Mouse (Mus musculus) ES-Bruce4 (cell line): ENCODE results near the gene Popdc2.

Experiments used
- CTCF ChIP-seq: IDR thresholded peaks from one replicate; pipeline ENCODE4 v1.8.1; 2011; ENCODE audit warnings: low read depth, low read length
- EP300 ChIP-seq: IDR thresholded peaks from 2 replicates; pipeline ENCODE4 v1.6.1; 2011; ENCODE audit warnings: low read depth, low read length; ENCODE audit not compliant: insufficient read depth
- POLR2A ChIP-seq: IDR thresholded peaks from one replicate; pipeline ENCODE4 v1.8.1; 2011; ENCODE audit warnings: low read length; ENCODE audit not compliant: insufficient read depth

DNA sequence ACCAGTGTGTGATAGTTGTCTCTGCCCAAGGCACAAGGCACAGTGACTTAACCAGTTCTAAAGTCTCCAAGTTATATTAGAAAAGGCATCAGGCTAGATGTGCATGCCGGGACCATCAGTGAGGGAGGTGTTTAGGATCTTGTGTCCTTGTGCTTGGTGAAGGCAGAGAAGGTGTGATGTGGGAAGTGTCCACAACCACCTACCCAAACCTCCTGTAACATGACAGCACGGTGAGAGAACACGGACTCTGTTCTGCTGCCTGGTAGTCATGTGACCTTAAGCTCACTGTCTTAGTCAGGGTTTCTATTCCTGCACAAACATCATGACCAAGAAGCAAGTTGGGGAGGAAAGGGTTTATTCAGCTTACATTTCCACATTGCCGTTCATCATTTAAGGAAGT is 4.2 kb downstream of the Popdc2 start:
- TF ChIP-seq CTCF (no peak), POLR2A (no peak), EP300 (no peak)
